Comparison of ENCODE assay signal across 10 mouse cellular contexts in the genomic region with DNA sequence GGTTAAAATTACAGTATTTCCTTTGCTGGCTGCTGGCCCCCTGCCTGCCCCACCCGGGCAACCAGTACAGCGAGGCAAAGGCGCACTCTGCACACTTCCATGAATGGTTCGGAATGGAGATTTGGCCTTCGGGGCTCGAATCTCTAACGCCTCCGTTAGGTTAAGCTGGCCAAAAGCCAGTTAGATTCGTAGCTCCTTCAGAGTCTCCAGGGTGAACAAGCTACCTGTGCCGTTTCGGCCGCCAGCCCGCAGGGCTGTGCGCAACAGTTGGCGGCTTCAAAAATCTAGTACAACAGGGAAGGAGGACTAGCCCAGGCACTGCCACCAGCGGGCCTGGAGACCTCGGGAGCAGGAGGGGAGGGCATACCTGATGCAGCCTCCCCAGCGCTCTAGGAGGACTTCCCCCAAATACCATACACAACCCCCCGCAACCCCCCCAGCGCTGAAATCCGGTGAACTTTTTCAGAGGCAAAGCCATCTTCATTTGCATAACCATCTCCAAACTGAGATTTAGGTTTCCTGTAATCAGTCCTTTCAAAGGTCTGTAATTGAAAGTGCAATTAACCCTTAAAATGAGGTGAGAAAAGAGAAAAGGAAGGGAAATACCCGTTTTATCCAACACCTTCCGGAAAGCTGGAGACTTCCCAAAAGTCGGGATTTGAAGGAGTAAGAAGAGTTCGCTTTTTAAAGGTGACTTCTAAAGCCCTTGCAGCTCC. TPM values are rescaled to one million over a fixed set of nuclear protein-coding genes. Genes with fewer than 3 reads are reported as not detected.
A peak's percentile ranks its signal among the peaks of the same experiment; 100 is the strongest.
DNase-seq lines count a peak whose midpoint lies in the region; ATAC-seq and TF ChIP-seq lines count a peak whose summit lies in the region.
"Had no signal": no experiment of that assay in that cellular context is flagged by ENCODE, and none has a peak within 500 bp of the region (broad histone marks: within the 10 kb centered on the region; RNA-seq: fewer than 3 reads in every experiment).

No protein-coding gene starts in this region.

- H3K27me3 ChIP-seq in heart, postnatal 0 days (ENCODE audit: control insufficient read depth, insufficient read depth, low read length): no peaks in the 10 kb centered on the region
- no peaks in the 10 kb centered on the region for H3K27me3 ChIP-seq in liver, adult 2 months (ENCODE audit: control insufficient read depth, insufficient read depth, low read length)
- peaks cover 4% of the 10 kb centered on the region; the same call in 1 of the 2 replicates for H3K27me3 ChIP-seq in neural tube, embryonic 15.5 days (replicated peaks)
- H3K27me3 ChIP-seq: CH12.LX had no signal

- no peak for ATAC-seq in heart, postnatal 0 days (ENCODE audit: insufficient read depth, low read depth)
- no peak for ATAC-seq in neural tube, embryonic 15.5 days (ENCODE audit: low FRiP score)

- peak overlapping the region; percentile 76 for H3K9ac ChIP-seq in heart, postnatal 0 days (replicated peaks; ENCODE audit: low read depth, low read length)
- H3K9ac ChIP-seq in liver, adult 2 months (ENCODE audit: low read depth, low read length): peak overlapping the region; percentile 100
- H3K9ac ChIP-seq in neural tube, embryonic 15.5 days (replicated peaks): peak overlapping the region; percentile 44; the same call in 1 of the 2 replicates

- H3K4me2 ChIP-seq in heart, postnatal 0 days (ENCODE audit: low read depth, low read length): peak overlapping the region; percentile 78
- peak overlapping the region; percentile 78 for H3K4me2 ChIP-seq in neural tube, embryonic 15.5 days

- no peak for TF ChIP-seq POLR2A in liver, adult 2 months (IDR thresholded peaks at IDR 0.05; ENCODE audit: extremely low read depth, insufficient read depth, low read length)

- peak; percentile 16 for DNase-seq in gastrocnemius, adult 18-20 months (ENCODE audit: low spot score)
- DNase-seq in gastrocnemius, postnatal 25 days: no peak
- DNase-seq in embryo, embryonic 11 days: peak; percentile 14
- DNase-seq in heart, postnatal 0 days (ENCODE audit: low spot score): peak; percentile 28
- no peak for DNase-seq in liver, adult 2 months (ENCODE audit: extremely low read depth, low read depth, low spot score)
- no peak for DNase-seq in right cerebral cortex, postnatal 25 days
- no peak for DNase-seq in spleen, adult 12 weeks (ENCODE audit: low spot score)

- no peak for TF ChIP-seq CTCF in heart, postnatal 0 days (IDR thresholded peaks at IDR 0.05; ENCODE audit: low read depth)
- TF ChIP-seq CTCF in liver, adult 2 months (IDR thresholded peaks at IDR 0.05; ENCODE audit: low read depth, low read length): no peak

- H3K9me3 ChIP-seq in heart, postnatal 0 days (replicated peaks; ENCODE audit: control insufficient read depth, low read length): no peaks in the 10 kb centered on the region
- H3K9me3 ChIP-seq in neural tube, embryonic 15.5 days (replicated peaks): no peaks in the 10 kb centered on the region

- no peak for TF ChIP-seq EP300 in heart, postnatal 0 days (IDR thresholded peaks at IDR 0.05; ENCODE audit: low read depth)

- H3K36me3 ChIP-seq in heart, postnatal 0 days (replicated peaks; ENCODE audit: control insufficient read depth, insufficient read depth, low read length): no peaks in the 10 kb centered on the region
- H3K36me3 ChIP-seq in liver, adult 2 months (ENCODE audit: control insufficient read depth, insufficient read depth, low read length): no peaks in the 10 kb centered on the region; the same call in 1 of the 2 replicates
- no peaks in the 10 kb centered on the region for H3K36me3 ChIP-seq in neural tube, embryonic 15.5 days

- H3K27ac ChIP-seq in heart, postnatal 0 days (ENCODE audit: low read depth): peak overlapping the region; percentile 86
- H3K27ac ChIP-seq in liver, adult 2 months (replicated peaks; ENCODE audit: insufficient read depth, low read depth, low read length): peak overlapping the region; percentile 97
- H3K27ac ChIP-seq in neural tube, embryonic 15.5 days (replicated peaks): no peak overlapping the region
- H3K27ac ChIP-seq: macrophage had no signal

- WGBS in heart, postnatal 0 days: 18% methylated on average over 25 of the region's 25 CpGs
- 2% methylated on average over 25 of the region's 25 CpGs for WGBS in liver, adult 2 months
- 12% methylated on average over 25 of the region's 25 CpGs for WGBS in neural tube, embryonic 15.5 days

- no peaks in the 10 kb centered on the region for H3K4me1 ChIP-seq in heart, postnatal 0 days (ENCODE audit: control insufficient read depth, insufficient read depth)
- peaks cover 2% of the 10 kb centered on the region; the same call in 1 of the 2 replicates for H3K4me1 ChIP-seq in liver, adult 2 months (ENCODE audit: control insufficient read depth, insufficient read depth, low read length)
- peaks cover 8% of the 10 kb centered on the region for H3K4me1 ChIP-seq in neural tube, embryonic 15.5 days

- H3K79me2 ChIP-seq in liver, adult 2 months (ENCODE audit: control insufficient read depth, insufficient read depth, low read length): peaks cover 18% of the 10 kb centered on the region; the same call in 1 of the 2 replicates

- peak overlapping the region; percentile 58 for H3K4me3 ChIP-seq in heart, postnatal 0 days (ENCODE audit: low read depth, low read length)
- H3K4me3 ChIP-seq in liver, adult 2 months (ENCODE audit: insufficient read depth, low read depth, low read length): peak overlapping the region; percentile 99
- H3K4me3 ChIP-seq in neural tube, embryonic 15.5 days (replicated peaks): peak overlapping the region; percentile 50

RNA-seq across cellular contexts. Expression of a gene that starts 1.5 kb away (rescaled TPM):
- 10 to 100 TPM; 38.6 to 46.2 TPM for total RNA-seq in gastrocnemius, adult 18-20 months (2021)
- total RNA-seq in gastrocnemius, postnatal 25 days (2021): 10 to 100 TPM; 40.1 to 40.9 TPM
- total RNA-seq in heart, postnatal 0 days (2014; rRNA removed; ENCODE audit: low replicate concordance): 12.0 and 19.1 TPM in 2 replicates
- polyA plus RNA-seq in heart, postnatal 0 days (2015; fragmentation: Nextera tagmentation; extraction: Ambion mirVana): 33.1 and 33.9 TPM in 2 replicates
- total RNA-seq in liver, adult 2 months (2014; rRNA removed): 30.3 and 35.7 TPM in 2 replicates
- polyA plus RNA-seq in liver, adult 2 months (2012; rRNA removed): 29.7 and 30.8 TPM in 2 replicates
- polyA plus RNA-seq in neural tube, embryonic 15.5 days (2015; fragmentation: Nextera tagmentation; extraction: Ambion mirVana): 12.7 and 15.3 TPM in 2 replicates
- total RNA-seq: CH12.LX had no signal
- polyA plus RNA-seq: macrophage had no signal

Comparison
In these comparisons a context has a peak if more than half of its experiments do, and no peak if none do; other contexts are left out.
1. DNase-seq: peak in gastrocnemius, adult 18-20 months (single experiment), embryo, embryonic 11 days (single experiment) and heart, postnatal 0 days (single experiment); none in gastrocnemius, postnatal 25 days (single experiment), liver, adult 2 months (single experiment), right cerebral cortex, postnatal 25 days (single experiment) and spleen, adult 12 weeks (single experiment).
2. H3K9ac ChIP-seq: peak in every context shown above with its lines; median percentile 100 in liver, adult 2 months; 76 in heart, postnatal 0 days; 44 in neural tube, embryonic 15.5 days.
3. Peak in every context shown above with its lines, with median percentiles within 50 percentile points of each other: H3K4me3 ChIP-seq.